Mouse (Mus musculus) intestine, embryonic 15.5 days (tissue): ENCODE results near the gene Adamts9. TPM values are rescaled to one million over a fixed set of nuclear protein-coding genes. Genes with fewer than 3 reads are reported as not detected.

Experiments used
- ATAC-seq: fragments of 200-750 bp; cut with Nextera tagmentation; 2 replicates; pipeline ENCODE4 v1.8.0; 2017; ENCODE audit warnings: moderate TSS enrichment, moderate library complexity
- H3K27ac ChIP-seq: fragments of 300-500 bp; sonication (generic); 2 replicates; pipeline ENCODE4 v1.5.1; 2015; ENCODE audit warnings: mild to moderate bottlenecking, inconsistent platforms
- H3K27me3 ChIP-seq: fragments of 300-500 bp; sonication (generic); replicated peaks from 2 replicates; pipeline ENCODE4 v1.6.1; 2015; ENCODE audit warnings: inconsistent platforms
- H3K36me3 ChIP-seq: fragments of 300-500 bp; sonication (generic); 2 replicates; pipeline ENCODE4 v1.6.1; 2015; ENCODE audit warnings: inconsistent platforms
- H3K4me1 ChIP-seq: fragments of 300-500 bp; sonication (generic); replicated peaks from 2 replicates; pipeline ENCODE4 v1.6.1; 2015; ENCODE audit warnings: inconsistent platforms
- H3K4me2 ChIP-seq: fragments of 300-500 bp; sonication (generic); replicated peaks from 2 replicates; pipeline ENCODE4 v1.6.1; 2015; ENCODE audit warnings: mild to moderate bottlenecking, inconsistent platforms
- H3K4me3 ChIP-seq: fragments of 300-500 bp; sonication (generic); replicated peaks from 2 replicates; pipeline ENCODE4 v1.5.1; 2015; ENCODE audit warnings: inconsistent platforms
- H3K9ac ChIP-seq: fragments of 300-500 bp; sonication (generic); 2 replicates; pipeline ENCODE4 v1.6.1; 2015; ENCODE audit warnings: inconsistent platforms
- H3K9me3 ChIP-seq: fragments of 300-500 bp; sonication (generic); 2 replicates; pipeline ENCODE4 v1.6.1; 2016; ENCODE audit warnings: inconsistent platforms
- WGBS: fragments of 180-500 bp; shearing (Covaris S2); methylation state at CpG from one replicate; pipeline ENCODE4 v1.1.7; 2015; 5-methylcytosine and 5-hydroxymethylcytosine counted together
- polyA plus RNA-seq: library from polyadenylated mRNA; unstranded; fragments of >200 nt; fragmentation: Nextera tagmentation; extraction: Ambion mirVana; gene quantifications from 2 replicates; pipeline ENCODE4 v1.2.1, GENCODE M21; 2015

Gene Adamts9
- polyA plus RNA-seq, 1 experiment from 2014 or later = 11.2 TPM

DNA sequence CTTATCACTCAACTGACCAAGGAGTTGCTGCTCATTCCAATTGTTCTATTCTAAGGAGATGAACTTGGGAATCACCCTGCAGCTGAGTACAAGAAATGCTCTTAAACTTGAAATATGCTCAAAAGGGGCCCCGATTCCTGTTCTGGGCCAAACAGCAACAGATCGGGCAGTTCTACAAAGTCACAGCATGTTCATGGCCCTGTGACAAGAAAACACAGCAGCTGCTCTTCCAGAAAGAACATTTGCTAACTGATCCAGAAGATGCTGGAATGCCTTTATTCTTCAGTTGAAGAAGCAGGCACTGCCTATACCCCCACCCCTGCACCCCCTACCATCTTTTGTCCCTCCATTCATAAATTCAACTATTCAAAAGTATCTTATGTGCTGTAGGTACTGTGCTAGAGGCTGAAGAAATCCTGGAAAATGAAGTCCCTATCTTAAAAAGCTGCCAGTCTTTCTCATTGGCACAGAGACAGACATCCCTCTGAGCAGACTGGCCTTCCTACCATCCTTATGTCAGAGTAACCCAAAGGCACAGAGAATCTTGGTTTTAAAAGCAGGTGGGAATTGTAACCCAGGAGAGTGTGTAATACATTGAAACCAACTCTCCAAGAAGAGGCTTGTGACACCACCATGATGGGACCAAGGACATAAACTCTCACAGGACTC lies 130.5 kb downstream of the Adamts9 start:
- H3K4me1 ChIP-seq = 0 out of 2 replicates have a peak, but pooled peaks cover 4% of the 10 kb centered on the region
- no peaks in the 10 kb centered on the region for H3K36me3 ChIP-seq
- no peak overlapping the region for H3K27ac ChIP-seq
- H3K4me2 ChIP-seq = no peak overlapping the region
- no peaks in the 10 kb centered on the region for H3K27me3 ChIP-seq
- 58% methylated on average over 2 of the region's 2 CpGs for WGBS
- no peak overlapping the region for H3K9ac ChIP-seq
- no peaks in the 10 kb centered on the region for H3K9me3 ChIP-seq
- no peak for ATAC-seq
- H3K4me3 ChIP-seq = no peak overlapping the region

DNA sequence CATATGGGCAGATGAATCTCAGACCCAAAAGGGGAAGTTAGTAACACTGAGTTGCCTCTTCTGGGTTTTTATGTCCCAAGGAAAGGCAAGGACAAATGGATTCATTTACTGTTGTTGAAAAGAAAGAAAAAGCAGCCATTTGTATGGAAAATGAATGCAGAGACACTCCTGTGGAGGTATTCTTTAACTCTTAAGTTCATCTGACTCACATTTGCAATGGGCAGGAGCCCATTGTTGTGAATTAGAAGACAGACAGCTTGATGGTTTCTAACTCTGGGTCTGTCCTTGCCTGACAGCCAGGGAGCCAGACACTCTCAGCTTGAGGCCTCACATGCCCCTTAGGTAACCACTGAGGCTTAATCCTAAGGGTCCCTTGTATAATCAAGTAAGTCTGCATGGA lies 131.7 kb downstream of the Adamts9 start:
- Histone ChIP-seq H3K9ac (no peak overlapping the region), H3K27ac (no peak overlapping the region), H3K4me2 (no peak overlapping the region), H3K4me3 (no peak overlapping the region), H3K9me3 (no peaks in the 10 kb centered on the region), H3K27me3 (no peaks in the 10 kb centered on the region), H3K36me3 (no peaks in the 10 kb centered on the region), H3K4me1 (0 out of 2 replicates have a peak, but pooled peaks cover 4% of the 10 kb centered on the region)
- ATAC-seq = no peak

DNA sequence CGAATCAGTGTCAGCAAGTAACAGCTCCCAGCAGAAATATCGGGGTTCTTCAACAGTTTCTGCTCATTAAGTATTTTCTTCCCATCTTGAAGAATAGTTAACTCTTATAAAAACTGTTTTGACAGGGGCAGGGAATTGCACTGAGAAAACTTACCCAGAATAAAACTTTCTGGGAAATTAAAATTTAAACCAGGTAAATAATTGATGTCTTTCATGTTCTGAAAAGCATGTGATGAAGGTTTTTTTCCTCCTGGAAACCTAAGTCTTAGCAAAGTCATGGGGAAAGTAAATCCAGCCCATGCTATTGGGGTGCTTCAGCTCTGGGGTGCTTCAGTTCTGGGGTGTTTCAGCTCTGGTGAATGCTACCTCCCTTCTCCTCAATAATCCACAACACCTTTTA lies 132.7 kb downstream of the Adamts9 start:
- WGBS = 95% methylated on average over 2 of the region's 2 CpGs
- no peak for ATAC-seq

DNA sequence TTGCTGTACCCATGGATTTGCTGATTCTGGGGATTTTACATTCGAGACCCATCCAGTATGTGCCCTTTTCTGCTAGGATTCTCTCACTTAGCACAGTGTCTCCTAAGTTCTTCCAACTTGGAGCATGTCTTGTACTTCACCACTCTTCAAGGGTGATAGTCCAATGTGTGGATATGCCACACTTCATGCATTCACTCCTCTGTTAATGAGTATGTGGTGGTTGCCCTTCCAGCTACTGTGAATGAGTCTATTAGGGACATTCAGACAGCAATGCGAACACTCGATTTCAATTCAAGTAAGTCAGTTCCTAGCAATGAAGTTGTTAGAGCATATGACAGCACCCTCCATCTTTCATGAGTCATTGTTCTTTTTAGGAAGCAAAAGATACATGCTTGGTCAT lies 133.5 kb downstream of the Adamts9 start:
- no peak for ATAC-seq
- Histone ChIP-seq H3K4me1 (0 out of 2 replicates have a peak, but pooled peaks cover 4% of the 10 kb centered on the region), H3K27me3 (no peaks in the 10 kb centered on the region), H3K36me3 (no peaks in the 10 kb centered on the region), H3K4me2 (no peak overlapping the region), H3K9ac (no peak overlapping the region), H3K9me3 (no peaks in the 10 kb centered on the region), H3K27ac (no peak overlapping the region), H3K4me3 (no peak overlapping the region)
- WGBS = 88% methylated on average over 3 of the region's 3 CpGs

More for the DNA sequence above, 132.7 kb downstream of the Adamts9 start:
- no peak overlapping the region for H3K4me2 ChIP-seq
- H3K36me3 ChIP-seq = no peaks in the 10 kb centered on the region
- no peaks in the 10 kb centered on the region for H3K27me3 ChIP-seq
- H3K4me1 ChIP-seq = 0 out of 2 replicates have a peak, but pooled peaks cover 4% of the 10 kb centered on the region
- H3K9ac ChIP-seq = no peak overlapping the region
- H3K9me3 ChIP-seq = no peaks in the 10 kb centered on the region
- H3K27ac ChIP-seq = no peak overlapping the region
- H3K4me3 ChIP-seq = no peak overlapping the region

DNA sequence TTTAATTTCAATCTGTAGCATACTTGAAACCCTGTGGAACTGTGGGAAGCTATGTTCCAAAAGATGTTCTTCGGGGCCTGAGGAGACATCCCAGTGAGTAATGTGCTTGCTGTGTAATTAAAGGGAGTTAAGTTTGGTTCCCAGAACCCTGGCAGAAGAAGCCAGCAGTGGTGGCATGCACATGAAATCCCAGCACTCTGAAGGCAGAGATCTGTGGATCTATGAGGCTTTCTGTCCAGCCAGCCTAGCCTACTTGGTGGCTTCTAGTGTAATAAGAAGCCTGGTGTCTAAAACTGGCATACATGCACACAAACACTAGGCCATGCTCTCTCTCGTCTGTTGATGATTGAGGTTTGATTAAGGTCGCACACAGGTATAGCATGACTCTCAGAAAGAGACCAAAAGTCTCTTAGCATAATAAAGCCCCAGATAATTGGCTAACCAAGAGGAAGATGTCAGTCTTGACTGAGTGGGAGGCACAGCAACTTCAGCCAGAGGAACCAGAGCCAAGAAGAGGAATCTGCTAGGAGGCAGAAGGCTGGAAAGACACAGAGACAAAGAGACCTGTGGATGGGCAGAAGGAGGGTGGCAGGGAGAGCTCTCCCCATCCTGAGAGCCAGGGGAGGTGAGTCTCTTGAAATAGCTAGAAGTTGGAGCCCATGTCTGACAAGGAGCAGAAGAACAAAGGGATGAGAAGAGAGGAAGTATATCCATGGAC lies 138.9 kb downstream of the Adamts9 start:
- H3K36me3 ChIP-seq = no peaks in the 10 kb centered on the region
- ATAC-seq = no peak

DNA sequence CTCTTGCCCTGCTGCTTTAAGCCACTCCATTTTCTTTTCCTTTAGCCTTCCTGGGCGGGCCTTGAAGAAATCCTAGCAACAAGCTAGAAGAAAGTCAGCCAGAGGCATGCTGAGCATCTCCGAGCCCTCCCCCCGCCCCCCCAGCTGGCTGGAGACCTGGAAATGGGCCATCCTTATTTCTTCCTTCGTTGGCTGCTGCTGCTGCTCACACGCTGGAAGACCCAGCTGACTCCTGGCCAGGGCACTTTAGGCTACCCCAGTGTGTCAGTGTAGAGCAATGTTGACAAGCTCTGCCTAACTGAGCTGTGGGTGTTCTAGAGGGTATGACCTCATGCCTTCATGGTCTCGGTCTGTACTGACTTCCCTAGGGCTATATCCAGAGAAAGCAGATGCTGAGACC lies 140.1 kb downstream of the Adamts9 start:
- peak; percentile 31; the same call in 1 of the 2 replicates for ATAC-seq

More for the DNA sequence above, 138.9 kb downstream of the Adamts9 start:
- no peak overlapping the region for H3K4me2 ChIP-seq
- no peak overlapping the region for H3K27ac ChIP-seq
- no peak overlapping the region for H3K9ac ChIP-seq
- WGBS = 81% methylated on average over 3 of the region's 3 CpGs
- no peaks in the 10 kb centered on the region for H3K27me3 ChIP-seq
- H3K4me3 ChIP-seq = no peak overlapping the region
- no peaks in the 10 kb centered on the region for H3K9me3 ChIP-seq
- peaks cover 5% of the 10 kb centered on the region; the same call in 1 of the 2 replicates for H3K4me1 ChIP-seq

DNA sequence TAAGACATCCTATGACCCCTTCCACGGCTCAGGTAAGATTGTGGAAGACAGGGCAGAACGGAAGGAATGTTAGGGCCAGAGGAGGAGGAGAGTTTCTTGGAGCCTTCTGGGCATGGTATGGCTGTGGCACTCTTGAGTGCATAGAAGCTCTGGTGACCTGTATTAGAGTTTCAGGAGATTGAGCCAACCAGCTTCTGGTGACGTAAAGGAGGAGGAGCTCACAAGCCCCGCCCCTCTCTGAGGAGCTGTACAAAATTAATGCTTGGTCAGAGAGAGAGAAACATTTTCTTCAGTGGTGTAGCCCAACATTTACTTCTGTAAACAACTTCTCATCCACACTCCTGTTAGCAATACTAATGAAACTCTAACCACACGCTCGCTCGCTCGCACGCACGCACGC lies 140.9 kb downstream of the Adamts9 start:
- no peaks in the 10 kb centered on the region for H3K36me3 ChIP-seq
- H3K27me3 ChIP-seq = no peaks in the 10 kb centered on the region
- peaks cover 5% of the 10 kb centered on the region; the same call in 1 of the 2 replicates for H3K4me1 ChIP-seq
- no peaks in the 10 kb centered on the region for H3K9me3 ChIP-seq
- H3K4me2 ChIP-seq = no peak overlapping the region
- ATAC-seq = no peak
- 86% methylated on average over 11 of the region's 11 CpGs for WGBS
- no peak overlapping the region for H3K4me3 ChIP-seq
- H3K27ac ChIP-seq = no peak overlapping the region; the same call in 1 of the 2 replicates
- no peak overlapping the region for H3K9ac ChIP-seq

More for the DNA sequence above, 140.1 kb downstream of the Adamts9 start:
- H3K27ac ChIP-seq = peak overlapping the region; percentile 44; the same call in 1 of the 2 replicates
- H3K9ac ChIP-seq = no peak overlapping the region
- H3K4me2 ChIP-seq = no peak overlapping the region
- peaks cover 5% of the 10 kb centered on the region; the same call in 1 of the 2 replicates for H3K4me1 ChIP-seq
- no peak overlapping the region for H3K4me3 ChIP-seq
- H3K36me3 ChIP-seq = no peaks in the 10 kb centered on the region
- 42% methylated on average over 6 of the region's 6 CpGs for WGBS
- H3K27me3 ChIP-seq = no peaks in the 10 kb centered on the region
- H3K9me3 ChIP-seq = no peaks in the 10 kb centered on the region

DNA sequence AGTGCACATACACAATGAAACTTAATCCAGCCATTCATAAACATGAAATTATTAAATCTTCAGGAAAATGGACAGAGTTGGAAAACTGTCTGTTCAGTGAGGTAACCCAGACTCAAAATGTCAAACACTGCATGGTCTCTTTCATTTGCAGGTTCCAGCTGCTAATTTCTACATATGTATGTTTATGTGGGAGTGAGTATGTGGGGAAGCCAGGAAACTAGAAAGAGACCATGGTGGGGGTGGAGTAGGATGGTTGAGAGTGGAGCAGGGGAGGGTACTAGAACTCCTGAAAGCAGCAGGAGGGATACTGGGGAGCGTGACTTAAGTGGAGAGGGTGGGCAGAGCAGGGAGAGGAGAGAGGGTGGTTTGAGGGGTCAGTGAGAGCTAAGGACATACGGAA lies 141.8 kb downstream of the Adamts9 start:
- Histone ChIP-seq H3K4me1 (peaks cover 5% of the 10 kb centered on the region; the same call in 1 of the 2 replicates), H3K9ac (no peak overlapping the region), H3K9me3 (no peaks in the 10 kb centered on the region), H3K4me2 (no peak overlapping the region), H3K36me3 (no peaks in the 10 kb centered on the region), H3K4me3 (no peak overlapping the region), H3K27ac (0 out of 2 replicates have a peak overlapping the region, but pooled peaks have one; percentile 22), H3K27me3 (no peaks in the 10 kb centered on the region)
- peak; percentile 45 for ATAC-seq
- 44% methylated on average over 2 of the region's 2 CpGs for WGBS

DNA sequence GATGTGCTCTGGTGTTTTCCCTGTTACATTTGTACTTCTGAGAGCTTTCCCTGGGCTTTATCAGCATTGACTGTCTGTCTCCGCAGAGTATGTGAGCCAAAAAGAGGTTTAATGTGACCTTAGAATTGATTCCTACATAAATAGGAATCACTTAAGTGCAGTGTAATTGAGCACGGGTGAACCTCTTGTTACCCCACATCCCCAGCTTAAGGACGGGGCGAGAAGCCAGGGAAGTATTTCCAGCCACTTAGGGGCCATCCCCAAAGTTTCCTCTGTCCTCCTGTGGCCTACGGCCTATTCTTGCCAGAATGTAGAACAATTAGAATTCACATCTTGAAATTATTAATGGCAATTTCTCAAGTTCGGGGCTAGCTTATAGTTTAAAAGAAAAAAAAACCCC lies 149.5 kb downstream of the Adamts9 start:
- no peak overlapping the region for H3K4me3 ChIP-seq
- no peak overlapping the region for H3K4me2 ChIP-seq
- no peak for ATAC-seq
- H3K27ac ChIP-seq = no peak overlapping the region
- WGBS = 70% methylated on average over 6 of the region's 6 CpGs
- H3K27me3 ChIP-seq = no peaks in the 10 kb centered on the region
- no peaks in the 10 kb centered on the region for H3K9me3 ChIP-seq
- 0 out of 2 replicates have a peak, but pooled peaks cover 7% of the 10 kb centered on the region for H3K36me3 ChIP-seq
- no peaks in the 10 kb centered on the region for H3K4me1 ChIP-seq
- H3K9ac ChIP-seq = no peak overlapping the region

DNA sequence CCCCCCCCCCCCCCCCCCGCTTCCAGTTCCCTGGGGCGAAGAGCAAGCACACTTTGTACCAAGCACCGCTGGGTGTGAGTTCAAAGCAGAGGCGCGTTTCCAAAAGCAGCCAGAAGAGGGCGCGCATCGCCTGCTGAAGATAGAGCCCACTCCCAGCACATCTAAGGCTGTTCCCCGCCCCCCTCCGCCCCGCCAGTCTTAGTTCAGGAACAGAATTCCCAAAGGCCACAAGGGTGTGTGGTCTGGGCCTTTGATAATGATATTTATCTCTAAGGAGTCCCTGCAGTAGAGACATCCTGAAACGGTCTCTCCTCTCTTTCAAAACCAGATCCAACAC lies 155.9 kb downstream of the Adamts9 start:
- H3K27me3 ChIP-seq = no peaks in the 10 kb centered on the region
- peak overlapping the region; percentile 49 for H3K4me2 ChIP-seq
- no peaks in the 10 kb centered on the region for H3K4me1 ChIP-seq
- whole genome bisulfite sequencing = 1% methylated on average over 12 of the region's 12 CpGs
- H3K27ac ChIP-seq = no peak overlapping the region
- peak overlapping the region; percentile 14 for H3K4me3 ChIP-seq
- H3K9me3 ChIP-seq = no peaks in the 10 kb centered on the region
- peak; percentile 83 for ATAC-seq
- no peak overlapping the region for H3K9ac ChIP-seq
- no peaks in the 10 kb centered on the region for H3K36me3 ChIP-seq

DNA sequence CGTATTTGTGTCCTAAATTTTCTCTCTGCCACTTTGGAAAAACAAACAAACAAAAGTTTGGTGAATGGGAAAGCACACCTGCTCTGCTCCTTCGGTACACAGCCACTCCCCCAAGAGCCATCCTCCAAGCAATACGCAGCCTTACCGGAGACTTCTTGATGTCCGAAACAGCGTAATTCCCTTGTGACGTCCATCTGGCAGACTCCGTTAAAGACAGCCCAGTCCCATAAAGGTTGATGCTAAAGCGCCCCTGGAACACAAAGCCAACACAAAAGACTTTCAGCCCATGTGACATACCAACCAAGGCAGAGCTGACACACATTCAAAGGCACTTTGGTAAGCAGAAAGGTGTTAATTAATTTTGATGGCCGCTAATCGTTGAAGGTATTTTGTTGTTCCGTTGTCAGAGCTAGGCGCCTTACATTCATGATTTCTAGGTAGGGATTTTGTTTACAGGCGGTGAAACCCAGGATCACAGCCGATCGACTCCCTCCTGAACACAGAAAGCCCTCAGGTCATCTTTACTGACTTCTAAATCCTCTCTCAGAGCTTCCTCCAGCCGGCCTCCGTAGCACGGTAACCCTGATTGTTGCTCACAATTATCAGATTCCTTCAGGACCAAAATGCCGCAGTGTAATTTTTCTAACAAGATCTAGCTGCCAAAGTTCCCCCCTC lies 156.5 kb downstream of the Adamts9 start:
- 22% methylated on average over 20 of the region's 20 CpGs for WGBS
- Histone ChIP-seq H3K4me1 (no peaks in the 10 kb centered on the region), H3K36me3 (no peaks in the 10 kb centered on the region), H3K9ac (no peak overlapping the region), H3K27ac (no peak overlapping the region), H3K4me2 (peak overlapping the region; percentile 49), H3K27me3 (no peaks in the 10 kb centered on the region), H3K9me3 (no peaks in the 10 kb centered on the region), H3K4me3 (peak overlapping the region; percentile 14)
- ATAC-seq = peak; percentile 55; the same call in 1 of the 2 replicates

DNA sequence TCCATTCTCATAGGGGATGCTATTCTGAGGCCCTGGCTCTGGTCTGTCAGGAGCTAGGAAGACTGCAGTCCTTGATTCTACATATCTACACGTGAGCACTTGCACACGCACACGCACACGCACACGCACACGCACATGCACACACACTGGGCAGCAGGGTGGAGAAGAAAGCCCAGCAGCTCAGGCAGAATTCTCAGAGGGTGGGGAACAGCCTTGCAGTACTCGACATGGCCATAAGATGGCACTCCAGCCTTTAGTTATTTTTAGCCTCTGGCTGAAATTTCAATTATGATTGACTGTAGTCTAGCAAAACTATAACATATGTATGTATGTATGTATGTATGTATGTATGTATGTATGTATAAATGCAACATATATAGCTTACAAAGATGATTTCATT lies 158.5 kb downstream of the Adamts9 start:
- Histone ChIP-seq H3K4me3 (no peak overlapping the region), H3K9ac (no peak overlapping the region), H3K9me3 (no peaks in the 10 kb centered on the region), H3K4me2 (no peak overlapping the region), H3K27ac (no peak overlapping the region), H3K27me3 (no peaks in the 10 kb centered on the region), H3K36me3 (no peaks in the 10 kb centered on the region), H3K4me1 (no peaks in the 10 kb centered on the region)
- no peak for ATAC-seq
- 35% methylated on average over 7 of the region's 7 CpGs for WGBS
